In the genomic region with DNA sequence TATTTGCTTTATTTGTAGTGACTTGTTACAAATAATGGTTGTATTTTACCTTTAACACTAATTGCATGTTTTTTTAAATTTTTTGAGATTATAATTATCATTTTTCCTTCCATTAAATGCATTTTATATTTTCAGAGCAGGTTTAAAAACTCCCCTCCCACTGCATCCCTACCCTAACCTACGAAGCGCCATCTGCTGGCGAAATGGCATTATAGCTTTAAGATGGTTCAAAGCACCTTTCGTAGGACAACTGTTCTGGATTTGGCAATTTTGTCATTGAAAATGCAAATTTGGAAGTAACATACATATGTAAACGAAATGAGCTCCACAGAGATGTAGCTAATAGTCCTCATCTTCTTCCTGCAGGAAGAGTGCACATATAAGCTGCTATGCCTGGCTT, we compare ENCODE assay signal across 9 mouse cellular contexts. TPM values are rescaled to one million over a fixed set of nuclear protein-coding genes. Genes with fewer than 3 reads are reported as not detected.
A peak's percentile ranks its signal among the peaks of the same experiment; 100 is the strongest.
DNase-seq lines count a peak whose midpoint lies in the region; ATAC-seq and TF ChIP-seq lines count a peak whose summit lies in the region.
"Had no signal": no experiment of that assay in that cellular context is flagged by ENCODE, and none has a peak within 500 bp of the region (broad histone marks: within the 10 kb centered on the region; RNA-seq: fewer than 3 reads in every experiment).

No protein-coding gene starts in this region.

- no peaks in the 10 kb centered on the region for H3K79me2 ChIP-seq in liver, adult 2 months (ENCODE audit: control insufficient read depth, insufficient read depth, low read length)

- H3K9ac ChIP-seq in forebrain, embryonic 14.5 days (ENCODE audit: low read length): no peak overlapping the region
- H3K9ac ChIP-seq in forebrain, embryonic 13.5 days: no peak overlapping the region
- H3K9ac ChIP-seq in liver, adult 2 months (ENCODE audit: low read depth, low read length): no peak overlapping the region
- no peak overlapping the region for H3K9ac ChIP-seq in liver, embryonic 12.5 days
- no peak overlapping the region for H3K9ac ChIP-seq in embryonic facial prominence, embryonic 11.5 days (replicated peaks; ENCODE audit: low read length)
- H3K9ac ChIP-seq in liver, postnatal 0 days (replicated peaks): no peak overlapping the region

- no peaks in the 10 kb centered on the region for H3K27me3 ChIP-seq in forebrain, embryonic 14.5 days (replicated peaks; ENCODE audit: control insufficient read depth, insufficient read depth, low read length)
- H3K27me3 ChIP-seq in forebrain, embryonic 13.5 days: no peaks in the 10 kb centered on the region
- no peaks in the 10 kb centered on the region for H3K27me3 ChIP-seq in liver, adult 2 months (ENCODE audit: control insufficient read depth, insufficient read depth, low read length)
- H3K27me3 ChIP-seq in liver, embryonic 12.5 days (replicated peaks): no peaks in the 10 kb centered on the region; the same call in 1 of the 2 replicates
- H3K27me3 ChIP-seq in embryonic facial prominence, embryonic 11.5 days (ENCODE audit: control insufficient read depth, insufficient read depth, low read length): no peaks in the 10 kb centered on the region
- no peaks in the 10 kb centered on the region for H3K27me3 ChIP-seq in liver, postnatal 0 days (ENCODE audit: insufficient read depth, low read length)
- H3K27me3 ChIP-seq in splenic B cell, adult 2 months (ENCODE audit: control insufficient read depth, insufficient read depth, low read length, poor library complexity, severe bottlenecking): no peaks in the 10 kb centered on the region

- no peak overlapping the region for H3K4me2 ChIP-seq in forebrain, embryonic 14.5 days (ENCODE audit: low read length)
- no peak overlapping the region for H3K4me2 ChIP-seq in forebrain, embryonic 13.5 days
- no peak overlapping the region for H3K4me2 ChIP-seq in liver, embryonic 12.5 days
- H3K4me2 ChIP-seq in embryonic facial prominence, embryonic 11.5 days (ENCODE audit: low read depth, low read length): no peak overlapping the region
- no peak overlapping the region for H3K4me2 ChIP-seq in liver, postnatal 0 days (ENCODE audit: low read depth, low read length)

- H3K36me3 ChIP-seq in forebrain, embryonic 14.5 days (ENCODE audit: control insufficient read depth, insufficient read depth, low read length): no peaks in the 10 kb centered on the region
- H3K36me3 ChIP-seq in forebrain, embryonic 13.5 days (ENCODE audit: poor library complexity, severe bottlenecking): no peaks in the 10 kb centered on the region
- H3K36me3 ChIP-seq in liver, adult 2 months (ENCODE audit: control insufficient read depth, insufficient read depth, low read length): no peaks in the 10 kb centered on the region
- no peaks in the 10 kb centered on the region for H3K36me3 ChIP-seq in liver, embryonic 12.5 days
- no peaks in the 10 kb centered on the region for H3K36me3 ChIP-seq in embryonic facial prominence, embryonic 11.5 days (replicated peaks; ENCODE audit: control insufficient read depth, insufficient read depth, low read depth, low read length)
- no peaks in the 10 kb centered on the region for H3K36me3 ChIP-seq in liver, postnatal 0 days (replicated peaks; ENCODE audit: insufficient read depth, low read length)
- H3K36me3 ChIP-seq in splenic B cell, adult 2 months (ENCODE audit: control insufficient read depth, insufficient read depth, low read length, poor library complexity, severe bottlenecking): no peaks in the 10 kb centered on the region

- H3K4me1 ChIP-seq in forebrain, embryonic 14.5 days (ENCODE audit: control insufficient read depth, insufficient read depth, low read length): no peaks in the 10 kb centered on the region
- no peaks in the 10 kb centered on the region for H3K4me1 ChIP-seq in forebrain, embryonic 13.5 days
- 0 out of 2 replicates have a peak, but pooled peaks cover under 1% of the 10 kb centered on the region for H3K4me1 ChIP-seq in liver, adult 2 months (ENCODE audit: control insufficient read depth, insufficient read depth, low read length)
- peaks cover 10% of the 10 kb centered on the region for H3K4me1 ChIP-seq in liver, embryonic 12.5 days
- H3K4me1 ChIP-seq in embryonic facial prominence, embryonic 11.5 days (ENCODE audit: control insufficient read depth, insufficient read depth, low read length): no peaks in the 10 kb centered on the region
- no peaks in the 10 kb centered on the region; the same call in 1 of the 2 replicates for H3K4me1 ChIP-seq in liver, postnatal 0 days (ENCODE audit: insufficient read depth)

- no peak for TF ChIP-seq POLR2A in liver, adult 2 months (IDR thresholded peaks at IDR 0.05; ENCODE audit: extremely low read depth, insufficient read depth, low read length)

- TF ChIP-seq EP300 in liver, postnatal 0 days (IDR thresholded peaks at IDR 0.05; ENCODE audit: low read depth): no peak

- 9% methylated on average over 5 of the region's 5 CpGs for WGBS in forebrain, embryonic 14.5 days
- WGBS in forebrain, embryonic 13.5 days: 10% methylated on average over 5 of the region's 5 CpGs
- 18% methylated on average over 5 of the region's 5 CpGs for WGBS in liver, adult 2 months
- 10% methylated on average over 5 of the region's 5 CpGs for WGBS in liver, embryonic 12.5 days (ENCODE audit: insufficient replicate concordance)
- 15% methylated on average over 5 of the region's 5 CpGs for WGBS in embryonic facial prominence, embryonic 11.5 days
- 12% methylated on average over 5 of the region's 5 CpGs for WGBS in liver, postnatal 0 days (ENCODE audit: insufficient replicate concordance)

- peak; percentile 77 for DNase-seq in forebrain, embryonic 14.5 days (ENCODE audit: low spot score)
- DNase-seq in liver, adult 2 months (ENCODE audit: extremely low read depth, low read depth, low spot score): no peak
- DNase-seq in R1 (ENCODE audit: low read depth, low spot score): peak; percentile 56
- peak; percentile 73 for DNase-seq in embryonic facial prominence, embryonic 11.5 days (ENCODE audit: low spot score)
- DNase-seq in liver, postnatal 0 days: peak; percentile 50
- DNase-seq in splenic B cell, adult 2 months (ENCODE audit: low read depth, low spot score): peak; percentile 76

- H3K27ac ChIP-seq in forebrain, embryonic 14.5 days (ENCODE audit: low read depth, low read length): no peak overlapping the region
- no peak overlapping the region for H3K27ac ChIP-seq in forebrain, embryonic 13.5 days
- no peak overlapping the region for H3K27ac ChIP-seq in liver, adult 2 months (replicated peaks; ENCODE audit: insufficient read depth, low read depth, low read length)
- H3K27ac ChIP-seq in liver, embryonic 12.5 days: no peak overlapping the region
- no peak overlapping the region for H3K27ac ChIP-seq in embryonic facial prominence, embryonic 11.5 days (replicated peaks; ENCODE audit: low read depth, low read length)
- no peak overlapping the region for H3K27ac ChIP-seq in liver, postnatal 0 days (ENCODE audit: low read depth)

- TF ChIP-seq CTCF in liver, adult 2 months (IDR thresholded peaks at IDR 0.05; ENCODE audit: low read depth, low read length): peak; percentile 63
- TF ChIP-seq CTCF in liver, postnatal 0 days (IDR thresholded peaks at IDR 0.05; ENCODE audit: low read depth): peak; percentile 85

- no peaks in the 10 kb centered on the region for H3K9me3 ChIP-seq in forebrain, embryonic 14.5 days (replicated peaks; ENCODE audit: control insufficient read depth, low read length)
- no peaks in the 10 kb centered on the region for H3K9me3 ChIP-seq in forebrain, embryonic 13.5 days (replicated peaks)
- H3K9me3 ChIP-seq in liver, embryonic 12.5 days (replicated peaks): no peaks in the 10 kb centered on the region
- no peaks in the 10 kb centered on the region for H3K9me3 ChIP-seq in embryonic facial prominence, embryonic 11.5 days (replicated peaks; ENCODE audit: control insufficient read depth, low read length)
- H3K9me3 ChIP-seq in liver, postnatal 0 days (ENCODE audit: low read length): no peaks in the 10 kb centered on the region

- ATAC-seq in forebrain, embryonic 14.5 days: no peak
- ATAC-seq in forebrain, embryonic 13.5 days: no peak
- ATAC-seq in liver, embryonic 12.5 days: no peak
- no peak for ATAC-seq in embryonic facial prominence, embryonic 11.5 days (replicated peaks; ENCODE audit: insufficient number of reproducible peaks, low FRiP score, low TSS enrichment, low read depth)
- no peak for ATAC-seq in liver, postnatal 0 days

- H3K4me3 ChIP-seq in forebrain, embryonic 14.5 days (ENCODE audit: low read depth, low read length): no peak overlapping the region
- H3K4me3 ChIP-seq in forebrain, embryonic 13.5 days: no peak overlapping the region
- H3K4me3 ChIP-seq in liver, adult 2 months (ENCODE audit: insufficient read depth, low read depth, low read length): no peak overlapping the region
- H3K4me3 ChIP-seq in liver, embryonic 12.5 days: no peak overlapping the region
- no peak overlapping the region for H3K4me3 ChIP-seq in embryonic facial prominence, embryonic 11.5 days (ENCODE audit: low read depth, low read length)
- H3K4me3 ChIP-seq in liver, postnatal 0 days (ENCODE audit: low read depth, low read length): no peak overlapping the region

RNA-seq across cellular contexts. Expression of gene Mycbp, which starts 5.9 kb away (rescaled TPM):
- 33.6 and 42.8 TPM in 2 replicates for polyA plus RNA-seq in forebrain, embryonic 14.5 days (2014; fragmentation: Nextera tagmentation; extraction: Ambion mirVana)
- 35.5 and 43.3 TPM in 2 replicates for polyA plus RNA-seq in forebrain, embryonic 13.5 days (2015; fragmentation: Nextera tagmentation; extraction: Ambion mirVana)
- total RNA-seq in liver, adult 2 months (2014; rRNA removed): 17.8 and 18.5 TPM in 2 replicates
- polyA plus RNA-seq in liver, adult 2 months (2012; rRNA removed): 10.3 and 15.8 TPM in 2 replicates
- polyA plus RNA-seq in liver, embryonic 12.5 days (2016; fragmentation: Nextera tagmentation; extraction: Ambion mirVana): 79.5 and 79.7 TPM in 2 replicates
- 74.0 and 76.0 TPM in 2 replicates for polyA plus RNA-seq in embryonic facial prominence, embryonic 11.5 days (2014; fragmentation: Nextera tagmentation; extraction: Ambion mirVana)
- 43.5 and 44.5 TPM in 2 replicates for polyA plus RNA-seq in liver, postnatal 0 days (2015; fragmentation: Nextera tagmentation; extraction: Ambion mirVana)

RNA-seq across cellular contexts. Expression of gene Rragc, which starts 18.6 kb away (rescaled TPM):
- polyA plus RNA-seq in forebrain, embryonic 14.5 days (2014; fragmentation: Nextera tagmentation; extraction: Ambion mirVana): 42.5 and 47.9 TPM in 2 replicates
- polyA plus RNA-seq in forebrain, embryonic 13.5 days (2015; fragmentation: Nextera tagmentation; extraction: Ambion mirVana): 44.1 and 46.3 TPM in 2 replicates
- total RNA-seq in liver, adult 2 months (2014; rRNA removed): 32.7 and 41.6 TPM in 2 replicates
- polyA plus RNA-seq in liver, adult 2 months (2012; rRNA removed): 26.1 and 27.3 TPM in 2 replicates
- 38.4 and 38.8 TPM in 2 replicates for polyA plus RNA-seq in liver, embryonic 12.5 days (2016; fragmentation: Nextera tagmentation; extraction: Ambion mirVana)
- polyA plus RNA-seq in embryonic facial prominence, embryonic 11.5 days (2014; fragmentation: Nextera tagmentation; extraction: Ambion mirVana): 54.0 and 55.2 TPM in 2 replicates
- polyA plus RNA-seq in liver, postnatal 0 days (2015; fragmentation: Nextera tagmentation; extraction: Ambion mirVana): 20.0 and 20.1 TPM in 2 replicates

RNA-seq across cellular contexts. Expression of gene 4930535I16Rik, which starts 19.1 kb away (rescaled TPM):
- polyA plus RNA-seq in forebrain, embryonic 14.5 days (2014; fragmentation: Nextera tagmentation; extraction: Ambion mirVana): not detected in 2 replicates
- polyA plus RNA-seq in forebrain, embryonic 13.5 days (2015; fragmentation: Nextera tagmentation; extraction: Ambion mirVana): not detected in 2 replicates
- not detected in 2 replicates for total RNA-seq in liver, adult 2 months (2014; rRNA removed)
- 0.21 TPM in 1 of 2 replicates, not detected in the other for polyA plus RNA-seq in liver, adult 2 months (2012; rRNA removed)
- not detected in 2 replicates for polyA plus RNA-seq in liver, embryonic 12.5 days (2016; fragmentation: Nextera tagmentation; extraction: Ambion mirVana)
- not detected in 2 replicates for polyA plus RNA-seq in embryonic facial prominence, embryonic 11.5 days (2014; fragmentation: Nextera tagmentation; extraction: Ambion mirVana)
- not detected in 2 replicates for polyA plus RNA-seq in liver, postnatal 0 days (2015; fragmentation: Nextera tagmentation; extraction: Ambion mirVana)
- polyA plus RNA-seq: heart, embryonic 16.5 days had no signal

RNA-seq across cellular contexts. Expression of gene 4933427I04Rik, which starts 39.2 kb away (rescaled TPM):
- polyA plus RNA-seq in forebrain, embryonic 14.5 days (2014; fragmentation: Nextera tagmentation; extraction: Ambion mirVana): 0.10 TPM in 1 of 2 replicates, not detected in the other
- polyA plus RNA-seq in forebrain, embryonic 13.5 days (2015; fragmentation: Nextera tagmentation; extraction: Ambion mirVana): 0.10 and 0.12 TPM in 2 replicates
- total RNA-seq in liver, adult 2 months (2014; rRNA removed): not detected in 2 replicates
- polyA plus RNA-seq in liver, adult 2 months (2012; rRNA removed): not detected in 2 replicates
- not detected in 2 replicates for polyA plus RNA-seq in liver, embryonic 12.5 days (2016; fragmentation: Nextera tagmentation; extraction: Ambion mirVana)
- polyA plus RNA-seq in embryonic facial prominence, embryonic 11.5 days (2014; fragmentation: Nextera tagmentation; extraction: Ambion mirVana): 0.10 TPM in 1 of 2 replicates, not detected in the other
- not detected in 2 replicates for polyA plus RNA-seq in liver, postnatal 0 days (2015; fragmentation: Nextera tagmentation; extraction: Ambion mirVana)
- polyA plus RNA-seq: heart, embryonic 16.5 days had no signal
